Mouse (Mus musculus) activated CD4-positive, CD25-positive, alpha-beta regulatory T cell (primary cell): ENCODE data around the gene Mcpt8. TPM values are rescaled to one million over a fixed set of nuclear protein-coding genes. Genes with fewer than 3 reads are reported as not detected.

ENCODE experiments used
- polyA plus RNA-seq, 2 experiments: library from polyadenylated mRNA; unstranded; fragments of 100-300 nt; shearing (Covaris generic); gene quantifications; one replicate each; pipeline ENCODE4 v1.2.1; 2017

Mcpt8 gene
- not detected for polyA plus RNA-seq

DNA sequence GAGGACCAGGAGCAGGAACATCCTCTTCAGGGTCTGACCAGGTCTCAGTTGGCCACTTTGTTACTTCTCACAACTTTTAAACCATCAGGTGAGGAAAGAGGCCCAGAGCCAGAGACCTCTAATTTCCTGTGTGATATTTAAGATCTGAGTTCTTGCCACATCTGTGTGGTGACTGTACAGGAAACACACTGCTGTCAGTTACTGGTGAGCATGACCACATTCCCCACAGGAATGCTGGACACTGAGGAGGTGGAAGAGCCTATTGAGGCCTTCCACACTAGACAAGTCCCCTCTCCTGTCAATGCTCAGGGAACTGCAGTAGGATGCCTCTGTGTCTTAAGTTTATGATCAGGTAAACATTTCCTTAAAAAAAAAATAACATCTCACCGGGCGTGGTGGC, at the start of gene Mcpt8:
Gene Mcpt8 (minus strand): TSS at position 107 of the 400 bp plus-strand sequence.

DNA sequence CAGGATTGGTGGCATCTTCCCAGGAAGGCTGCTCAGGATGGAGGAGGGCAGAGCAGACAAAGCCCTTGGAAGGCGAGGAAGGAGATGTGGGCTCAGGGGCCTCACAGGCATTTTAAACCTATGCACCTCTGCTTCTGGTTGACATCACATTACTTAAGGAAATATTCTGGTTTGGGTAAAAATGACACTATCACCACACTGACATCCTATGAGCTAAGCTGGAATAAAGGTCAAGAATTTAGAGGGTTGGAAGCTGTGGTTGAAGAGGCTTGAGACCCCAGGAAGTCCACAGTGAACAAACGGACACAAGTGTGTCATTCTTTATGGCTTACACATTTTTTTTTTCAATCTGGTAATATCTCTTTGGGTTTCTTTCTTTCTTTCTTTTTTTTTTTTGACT, 47.4 kb upstream of the Mcpt8 start, which contains the start of gene Gzmd:
Gene Gzmd (minus strand): TSS at position 101 of the 400 bp plus-strand sequence.

DNA sequence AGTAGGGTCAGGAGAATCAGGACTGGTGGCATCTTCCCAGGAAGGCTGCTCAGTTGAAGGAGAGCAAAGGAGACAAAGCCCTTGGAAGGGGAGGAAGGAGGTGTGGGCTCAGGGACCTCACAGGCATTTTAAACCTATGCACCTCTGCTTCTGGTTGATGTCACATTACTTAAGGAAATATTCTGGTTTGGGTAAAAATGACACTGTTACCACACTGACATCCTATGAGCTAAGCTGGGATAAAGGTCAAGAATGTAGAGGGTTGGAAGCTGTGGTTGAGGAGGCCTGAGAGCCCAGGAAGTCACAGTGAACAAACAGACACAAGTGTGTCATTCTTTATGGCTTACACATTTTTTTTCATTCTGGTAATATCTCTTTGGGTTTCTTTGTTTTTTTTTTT, 35.5 kb upstream of the Mcpt8 start, which contains the start of gene Gzme:
Gene Gzme (minus strand): TSS at position 101 of the 400 bp plus-strand sequence.

DNA sequence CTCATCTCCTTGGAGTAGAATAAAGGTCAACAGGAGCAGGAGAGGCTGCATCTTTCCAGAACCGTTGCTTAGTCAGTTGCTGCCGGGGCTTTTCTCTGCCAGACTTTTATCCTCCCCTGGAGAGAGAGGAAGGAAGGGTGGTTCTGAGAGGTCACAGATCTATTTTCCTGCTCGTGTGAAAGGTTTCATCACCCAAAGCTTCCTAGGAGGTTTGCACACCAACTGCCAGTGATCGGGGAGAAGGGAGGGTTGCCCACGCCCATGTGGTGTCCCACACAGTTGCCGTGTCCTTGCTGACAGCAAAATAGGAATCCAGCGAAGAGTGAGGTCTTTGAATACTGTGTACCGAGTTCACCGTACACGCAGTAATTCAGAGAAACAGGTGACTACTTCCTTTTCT, 17.3 kb upstream of the Mcpt8 start, which contains the start of gene Ctsg:
Gene Ctsg (minus strand): TSS at position 189 of the 400 bp plus-strand sequence.

DNA sequence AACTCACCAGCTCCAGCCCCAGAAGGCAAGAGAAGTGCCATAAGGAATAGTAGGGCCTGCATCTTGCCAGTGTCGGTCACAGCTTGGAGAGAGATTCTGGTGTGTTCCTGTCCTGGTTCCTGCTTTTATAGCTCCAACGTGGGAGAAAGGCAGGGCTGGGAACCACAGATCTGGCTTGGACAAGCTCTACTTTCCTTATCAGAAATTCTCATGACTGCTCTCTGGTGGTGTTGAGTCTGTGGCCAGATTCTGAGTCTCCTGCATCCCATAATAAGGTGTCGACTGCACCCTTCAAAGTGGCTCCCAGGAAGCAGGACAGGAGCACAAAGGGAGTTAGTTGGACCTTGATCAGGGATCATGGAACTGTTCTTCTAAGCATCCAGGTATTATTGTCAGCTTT, 22.9 kb downstream of the Mcpt8 start, which contains the start of gene Mcpt4:
Gene Mcpt4 (minus strand): TSS at position 101 of the 400 bp plus-strand sequence.

DNA sequence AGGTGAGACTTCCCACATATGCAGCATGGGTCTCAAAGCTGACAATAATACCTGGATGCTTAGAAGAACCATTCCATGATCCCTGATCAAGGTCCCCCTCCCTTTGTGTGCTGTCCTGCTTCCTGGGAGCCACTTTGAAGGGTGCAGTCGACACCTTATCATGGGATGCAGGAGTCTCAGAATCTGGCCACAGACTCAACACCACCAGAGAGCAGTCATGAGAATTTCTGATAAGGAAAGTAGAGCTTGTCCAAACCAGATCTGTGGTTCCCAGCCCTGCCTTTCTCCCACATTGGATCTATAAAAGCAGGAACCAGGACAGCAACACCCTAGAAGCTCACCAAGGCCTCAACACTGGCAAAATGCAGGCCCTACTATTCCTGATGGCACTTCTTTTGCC, 43.3 kb downstream of the Mcpt8 start, which contains the start of gene Mcpt2:
Gene Mcpt2 (plus strand): TSS at position 250 of the 400 bp plus-strand sequence.

Other genes starting within 250 kb of the Mcpt8 start
- under 1 TPM; 0.15 to 0.99 TPM for gene Nynrin, start 231.3 kb downstream of the Mcpt8 start, polyA plus RNA-seq
- under 1 TPM; 0.22 to 0.31 TPM for gene Cbln3, start 200.9 kb downstream of the Mcpt8 start, polyA plus RNA-seq
- gene Khnyn, start 200.3 kb downstream of the Mcpt8 start, polyA plus RNA-seq, result 10 to 100 TPM; 26.8 to 67.7 TPM
- gene Sdr39u1, start 185.0 kb downstream of the Mcpt8 start, polyA plus RNA-seq, result 10 to 100 TPM; 53.9 to 72.7 TPM
- gene Cma1, start 140.6 kb downstream of the Mcpt8 start, polyA plus RNA-seq, result not detected
- gene Cma2, start 134.3 kb downstream of the Mcpt8 start, polyA plus RNA-seq, result not detected
- under 1 TPM in 1 of 2 experiments, not detected in 1; 0.41 TPM for gene Mcpt1, start 67.3 kb downstream of the Mcpt8 start, polyA plus RNA-seq
- gene Mcpt9, start 54.8 kb downstream of the Mcpt8 start, polyA plus RNA-seq, result not detected
- not detected for gene Mcpt2, start 43.2 kb downstream of the Mcpt8 start, polyA plus RNA-seq
- 1 to 10 TPM in 1 of 2 experiments, not detected in 1; 1.6 TPM for gene Mcpt4, start 23.0 kb downstream of the Mcpt8 start, polyA plus RNA-seq
- gene Ctsg, start 17.3 kb upstream of the Mcpt8 start, polyA plus RNA-seq, result not detected
- not detected for gene Gzme, start 35.4 kb upstream of the Mcpt8 start, polyA plus RNA-seq
- not detected for gene Gzmd, start 47.3 kb upstream of the Mcpt8 start, polyA plus RNA-seq
- not detected for gene Gzmg, start 74.3 kb upstream of the Mcpt8 start, polyA plus RNA-seq
- gene Gzmn, start 89.3 kb upstream of the Mcpt8 start, polyA plus RNA-seq, result not detected
- gene Gzmf, start 126.1 kb upstream of the Mcpt8 start, polyA plus RNA-seq, result under 1 TPM in 1 of 2 experiments, not detected in 1; 0.51 TPM
- gene Gzmc, start 149.4 kb upstream of the Mcpt8 start, polyA plus RNA-seq, result 10 to 100 TPM in 1 of 2 experiments, 1 to 10 TPM in 1; 4.5 to 12.1 TPM
- 100 to 1,000 TPM in 1 of 2 experiments, 10 to 100 TPM in 1; 63.8 to 416 TPM for gene Gzmb, start 177.0 kb upstream of the Mcpt8 start, polyA plus RNA-seq